Mouse (Mus musculus): ENCODE data around the gene Rasl10b. TPM values are rescaled to one million over a fixed set of nuclear protein-coding genes. Genes with fewer than 3 reads are reported as not detected.

Gene Rasl10b
- polyA plus RNA-seq, 1 experiment from 2014 or later, result 8.1 TPM

DNA sequence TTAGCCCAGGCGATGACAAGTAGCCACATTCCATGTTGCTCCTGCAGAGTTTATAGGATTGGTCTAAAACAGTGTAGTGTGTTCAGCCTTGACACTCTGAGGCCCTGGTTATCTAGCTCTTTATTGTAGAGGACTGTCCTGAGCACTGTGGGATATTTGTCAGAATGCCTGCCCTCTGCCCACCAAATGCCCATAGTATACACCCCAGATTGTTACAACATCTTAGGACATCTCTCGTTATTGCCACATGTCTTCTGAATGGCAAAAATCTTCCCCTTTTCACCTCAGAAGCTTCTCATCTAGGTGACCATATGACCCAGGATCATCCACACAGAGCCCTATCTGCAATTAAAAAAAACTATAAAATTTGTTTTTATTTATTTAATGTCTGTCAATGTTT, 23.6 kb downstream of the Rasl10b start:
- no peak overlapping the region for H3K9ac ChIP-seq
- H3K4me2 ChIP-seq, result no peak overlapping the region
- H3K27me3 ChIP-seq, result peaks cover 14% of the 10 kb centered on the region
- H3K36me3 ChIP-seq, result no peaks in the 10 kb centered on the region
- no peak overlapping the region for H3K4me3 ChIP-seq
- H3K4me1 ChIP-seq (replicated peaks), result peaks cover 19% of the 10 kb centered on the region
- WGBS, result 57% methylated on average over 2 of the region's 2 CpGs
- no peaks in the 10 kb centered on the region for H3K9me3 ChIP-seq (replicated peaks)
- ATAC-seq (replicated peaks; ENCODE audit: insufficient number of reproducible peaks, insufficient read depth, low FRiP score, low read depth), result no peak
- H3K27ac ChIP-seq, result 0 out of 2 replicates have a peak overlapping the region, but pooled peaks have one; percentile 28

DNA sequence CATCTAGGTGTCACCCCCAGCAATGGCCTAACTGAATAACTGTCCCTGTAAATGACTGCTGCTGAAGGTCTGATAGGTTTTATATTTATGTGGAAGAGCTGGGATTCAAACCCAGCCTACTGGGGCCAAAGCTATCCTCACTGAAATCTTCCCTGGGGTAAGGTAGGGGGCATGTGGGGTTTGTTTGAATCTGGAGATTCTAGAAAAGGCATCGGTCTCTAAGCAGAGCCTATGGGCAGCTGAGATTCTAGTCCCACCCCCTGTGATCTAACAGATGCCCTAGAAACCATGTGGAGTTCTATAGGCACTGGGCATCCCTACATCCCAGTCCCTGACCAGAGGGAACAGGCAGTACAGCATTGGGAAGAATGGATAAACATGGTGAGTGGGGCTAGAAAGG, 28.4 kb downstream of the Rasl10b start, which contains the start of gene 1700020L24Rik:
Gene 1700020L24Rik, plus strand, starts transcription at position 301 of the 400 bp plus-strand sequence.
- H3K9me3 ChIP-seq (replicated peaks), result no peaks in the 10 kb centered on the region
- 76% methylated on average over 1 of the region's 1 CpGs for WGBS
- peaks cover 20% of the 10 kb centered on the region for H3K4me1 ChIP-seq (replicated peaks)
- no peak for ATAC-seq (replicated peaks; ENCODE audit: insufficient number of reproducible peaks, insufficient read depth, low FRiP score, low read depth)
- peaks cover 13% of the 10 kb centered on the region for H3K27me3 ChIP-seq
- H3K9ac ChIP-seq, result no peak within 1 kb of the TSS
- no peak within 1 kb of the TSS for H3K27ac ChIP-seq
- no peaks in the 10 kb centered on the region for H3K36me3 ChIP-seq
- H3K4me2 ChIP-seq, result no peak within 1 kb of the TSS
- H3K4me3 ChIP-seq, result no peak within 1 kb of the TSS

DNA sequence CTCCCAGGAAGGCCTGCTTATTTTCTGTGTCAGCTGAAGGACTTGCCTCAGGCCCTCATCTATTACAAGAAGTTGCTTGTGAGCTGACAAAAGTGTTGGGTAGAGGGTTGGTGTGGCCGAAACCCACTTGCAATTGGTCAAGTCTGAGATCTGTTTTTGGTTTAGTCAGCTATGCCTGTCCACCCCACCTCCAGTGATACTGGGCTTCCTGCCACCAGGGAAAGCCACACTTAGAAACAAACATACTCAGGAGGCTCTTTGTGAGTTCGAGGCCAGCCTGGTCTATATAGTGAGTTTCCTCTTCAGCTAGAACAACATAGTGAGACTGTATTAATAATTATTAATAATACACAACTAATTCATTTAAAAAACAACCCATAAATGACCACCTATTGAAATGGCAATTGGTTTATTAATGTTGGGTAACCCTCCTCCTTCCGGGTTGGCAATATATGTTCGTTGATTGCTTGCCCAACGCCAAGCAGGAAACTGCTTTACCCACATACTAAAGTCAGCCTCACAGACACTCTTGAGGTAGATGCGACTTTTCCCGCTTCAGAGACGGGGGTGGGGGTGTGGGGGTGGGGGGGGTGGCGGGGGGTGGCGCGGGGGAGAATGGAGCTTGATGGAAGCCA, 30.6 kb downstream of the Rasl10b start:
- 28% methylated on average over 11 of the region's 11 CpGs for WGBS
- H3K27ac ChIP-seq, result no peak overlapping the region
- H3K9ac ChIP-seq, result no peak overlapping the region

DNA sequence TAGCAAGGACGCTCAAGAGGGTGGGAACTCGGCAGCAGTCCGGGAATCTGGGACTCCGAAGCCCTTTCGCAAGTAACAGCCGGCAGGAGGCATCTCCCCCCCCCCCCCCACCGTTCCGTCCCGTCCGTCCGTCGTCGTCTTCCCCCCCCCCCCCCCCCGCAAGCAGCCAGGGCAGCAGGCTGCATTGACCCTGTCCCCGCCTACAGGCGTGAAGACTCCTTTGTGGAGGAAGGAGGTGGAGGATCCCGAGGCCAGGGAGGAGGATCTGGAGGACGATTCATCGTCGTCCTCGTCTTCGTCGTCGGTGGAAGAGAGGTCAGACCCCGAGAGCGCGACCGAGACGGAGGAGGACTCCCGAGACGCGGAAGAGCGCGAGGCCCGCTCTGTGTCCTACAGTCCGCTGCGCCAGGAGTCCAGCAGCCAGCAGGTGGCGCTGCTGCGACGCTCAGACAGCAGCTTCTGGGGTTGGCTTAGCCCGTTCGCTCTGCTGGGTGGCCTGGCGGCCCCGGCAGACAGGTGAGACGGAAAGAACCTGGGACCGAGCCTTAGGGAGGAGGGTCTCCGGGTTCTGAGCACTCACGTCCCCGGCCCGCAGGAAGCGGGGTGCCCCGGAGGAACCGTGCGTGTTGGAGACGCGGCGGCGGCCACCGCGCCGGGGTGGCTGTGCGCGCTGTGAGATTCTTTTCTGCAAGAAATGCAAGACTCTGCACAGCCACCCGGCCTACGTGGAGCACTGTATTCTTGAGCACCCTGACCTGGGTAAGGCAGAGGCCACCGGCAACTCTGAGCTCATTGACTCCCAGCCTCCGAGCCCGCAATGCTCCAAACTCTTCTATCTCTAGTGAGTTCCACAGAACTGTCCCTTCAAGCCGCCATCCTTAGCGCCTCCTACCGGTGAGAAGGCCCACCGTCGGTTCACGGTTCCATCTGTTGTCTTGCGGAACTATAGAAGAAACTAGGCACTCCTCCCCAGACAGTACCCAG, 31.4 kb downstream of the Rasl10b start:
- WGBS, result under 1% methylated on average over 66 of the region's 75 CpGs
- ATAC-seq (replicated peaks; ENCODE audit: insufficient number of reproducible peaks, insufficient read depth, low FRiP score, low read depth), result peak; percentile 88
- Histone ChIP-seq H3K27ac (peak overlapping the region; percentile 71; the same call in 1 of the 2 replicates), H3K36me3 (no peaks in the 10 kb centered on the region), H3K4me1 (replicated peaks) (peaks cover 45% of the 10 kb centered on the region), H3K4me3 (peak overlapping the region; percentile 58), H3K4me2 (peak overlapping the region; percentile 85), H3K9me3 (replicated peaks) (no peaks in the 10 kb centered on the region), H3K9ac (peak overlapping the region; percentile 53), H3K27me3 (peaks cover 43% of the 10 kb centered on the region)

More for the DNA sequence above, 30.6 kb downstream of the Rasl10b start:
- peaks cover 39% of the 10 kb centered on the region for H3K4me1 ChIP-seq (replicated peaks)
- peak overlapping the region; percentile 58 for H3K4me3 ChIP-seq
- peaks cover 35% of the 10 kb centered on the region for H3K27me3 ChIP-seq
- no peaks in the 10 kb centered on the region for H3K9me3 ChIP-seq (replicated peaks)
- H3K4me2 ChIP-seq, result peak overlapping the region; percentile 85
- no peak for ATAC-seq (replicated peaks; ENCODE audit: insufficient number of reproducible peaks, insufficient read depth, low FRiP score, low read depth)
- H3K36me3 ChIP-seq, result no peaks in the 10 kb centered on the region

DNA sequence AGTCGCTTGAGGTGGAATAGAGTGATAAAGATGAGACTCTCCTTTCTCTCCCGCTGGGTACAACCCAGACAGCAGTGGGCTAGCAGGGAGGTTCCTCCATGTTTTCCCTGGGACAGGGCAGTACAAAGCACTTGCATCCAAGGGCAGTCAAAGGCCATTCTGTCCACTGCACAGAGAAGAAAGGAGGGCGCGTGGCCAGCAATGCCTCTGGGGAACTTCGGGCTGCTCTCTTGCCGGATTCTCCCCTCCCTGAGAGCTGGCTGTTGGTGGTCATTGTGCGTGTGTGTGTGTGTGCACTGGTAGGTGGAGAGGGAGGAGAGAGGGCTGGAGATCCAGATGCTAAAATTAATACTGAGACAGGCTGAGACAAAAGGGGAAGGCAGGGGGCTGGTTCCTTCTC, 32.3 kb downstream of the Rasl10b start:
- Histone ChIP-seq H3K27me3 (peaks cover 52% of the 10 kb centered on the region), H3K27ac (peak overlapping the region; percentile 71), H3K36me3 (no peaks in the 10 kb centered on the region), H3K4me2 (peak overlapping the region; percentile 85), H3K9me3 (replicated peaks) (no peaks in the 10 kb centered on the region), H3K4me3 (peak overlapping the region; percentile 58), H3K9ac (peak overlapping the region; percentile 53), H3K4me1 (replicated peaks) (peaks cover 45% of the 10 kb centered on the region)
- 22% methylated on average over 7 of the region's 7 CpGs for WGBS
- peak; percentile 28 for ATAC-seq (replicated peaks; ENCODE audit: insufficient number of reproducible peaks, insufficient read depth, low FRiP score, low read depth)

DNA sequence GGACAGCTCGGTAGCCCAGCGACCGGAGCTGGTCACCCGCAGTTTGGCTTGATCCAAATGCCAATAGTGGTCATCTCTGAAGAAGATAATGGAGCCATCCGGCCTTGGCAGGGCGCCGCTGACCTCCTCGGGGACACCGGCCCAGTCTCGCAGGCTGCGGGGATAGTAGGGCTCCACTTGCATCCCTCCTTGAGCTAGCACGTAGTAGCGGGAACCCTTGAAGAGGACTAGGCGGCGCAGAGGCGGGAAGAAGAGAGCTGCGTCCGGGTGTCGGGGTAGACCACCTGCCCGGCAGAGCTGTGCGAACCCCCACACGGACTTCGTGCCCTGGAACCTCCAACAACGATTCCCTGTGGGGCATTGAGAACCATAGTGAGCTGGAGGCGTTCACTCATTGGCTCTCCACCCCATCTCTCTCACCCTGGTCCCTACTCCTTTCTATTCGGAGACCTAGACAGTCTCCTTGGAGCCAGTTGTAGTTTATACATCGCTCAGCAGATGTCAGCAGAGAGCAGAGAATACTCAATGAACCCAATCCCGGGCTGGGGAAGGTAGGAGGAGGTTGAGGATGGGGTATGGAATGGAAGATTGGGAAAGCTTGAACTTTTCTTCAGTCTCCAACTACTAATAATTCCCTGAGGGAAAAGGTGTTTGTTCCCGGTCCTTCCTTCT, 33.8 kb downstream of the Rasl10b start:
- peaks cover 59% of the 10 kb centered on the region for H3K4me1 ChIP-seq (replicated peaks)
- H3K9ac ChIP-seq, result no peak overlapping the region
- no peaks in the 10 kb centered on the region for H3K36me3 ChIP-seq
- no peaks in the 10 kb centered on the region for H3K9me3 ChIP-seq (replicated peaks)
- no peak for ATAC-seq (replicated peaks; ENCODE audit: insufficient number of reproducible peaks, insufficient read depth, low FRiP score, low read depth)
- H3K27me3 ChIP-seq, result peaks cover 54% of the 10 kb centered on the region
- peak overlapping the region; percentile 32 for H3K4me3 ChIP-seq
- H3K4me2 ChIP-seq, result peak overlapping the region; percentile 56
- H3K27ac ChIP-seq, result no peak overlapping the region
- WGBS, result 11% methylated on average over 29 of the region's 29 CpGs

DNA sequence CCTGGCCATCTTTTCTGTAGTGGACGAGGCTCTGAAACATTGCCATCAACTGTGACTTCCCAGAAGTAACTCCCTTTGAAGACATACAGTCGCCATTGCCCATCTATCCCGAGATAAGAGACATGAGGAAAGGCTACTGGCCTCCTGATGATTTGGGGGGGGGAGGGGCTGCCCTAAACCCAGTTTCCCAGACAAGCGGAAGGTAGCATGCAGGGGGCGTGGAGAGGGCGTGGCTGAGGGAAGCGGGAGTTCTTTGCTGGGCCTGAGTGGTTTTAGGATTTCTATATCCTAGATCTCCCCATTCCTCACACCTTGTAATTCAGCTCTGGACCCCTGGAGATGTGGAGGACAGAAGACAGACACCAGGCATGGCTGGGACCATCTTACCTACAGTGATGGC, 34.9 kb downstream of the Rasl10b start:
- Histone ChIP-seq H3K4me3 (no peak overlapping the region), H3K27ac (no peak overlapping the region), H3K4me2 (no peak overlapping the region), H3K27me3 (peaks cover 54% of the 10 kb centered on the region), H3K36me3 (no peaks in the 10 kb centered on the region), H3K9ac (no peak overlapping the region), H3K9me3 (replicated peaks) (no peaks in the 10 kb centered on the region), H3K4me1 (replicated peaks) (peaks cover 70% of the 10 kb centered on the region)
- WGBS, result 5% methylated on average over 7 of the region's 7 CpGs
- ATAC-seq (replicated peaks; ENCODE audit: insufficient number of reproducible peaks, insufficient read depth, low FRiP score, low read depth), result no peak

DNA sequence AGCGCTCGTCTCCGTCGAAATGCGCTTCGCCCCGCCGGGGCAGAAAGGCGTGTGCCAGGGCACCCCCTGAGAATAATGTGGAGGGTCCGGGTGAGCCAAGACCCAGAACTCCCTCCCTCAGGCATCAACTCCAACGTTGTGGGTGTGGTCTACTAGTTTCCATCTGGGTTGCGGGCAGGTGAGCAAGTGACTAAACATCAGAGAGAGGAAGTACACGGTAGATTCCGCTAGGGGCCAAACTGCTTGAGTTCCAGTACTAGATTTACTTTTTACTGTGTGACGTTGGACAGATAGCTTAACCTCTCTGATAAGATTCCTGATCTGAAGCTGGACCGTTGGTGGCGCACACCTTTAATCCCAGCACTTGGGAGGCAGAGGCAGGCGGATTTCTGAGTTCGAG, 36.1 kb downstream of the Rasl10b start:
- H3K27ac ChIP-seq, result no peak overlapping the region
- H3K36me3 ChIP-seq, result no peaks in the 10 kb centered on the region
- peaks cover 81% of the 10 kb centered on the region for H3K4me1 ChIP-seq (replicated peaks)
- H3K9ac ChIP-seq, result peak overlapping the region; percentile 29; the same call in 1 of the 2 replicates
- 28% methylated on average over 19 of the region's 19 CpGs for WGBS
- H3K27me3 ChIP-seq, result peaks cover 54% of the 10 kb centered on the region
- H3K4me3 ChIP-seq, result peak overlapping the region; percentile 34
- H3K9me3 ChIP-seq (replicated peaks), result no peaks in the 10 kb centered on the region
- no peak for ATAC-seq (replicated peaks; ENCODE audit: insufficient number of reproducible peaks, insufficient read depth, low FRiP score, low read depth)
- H3K4me2 ChIP-seq, result peak overlapping the region; percentile 65

DNA sequence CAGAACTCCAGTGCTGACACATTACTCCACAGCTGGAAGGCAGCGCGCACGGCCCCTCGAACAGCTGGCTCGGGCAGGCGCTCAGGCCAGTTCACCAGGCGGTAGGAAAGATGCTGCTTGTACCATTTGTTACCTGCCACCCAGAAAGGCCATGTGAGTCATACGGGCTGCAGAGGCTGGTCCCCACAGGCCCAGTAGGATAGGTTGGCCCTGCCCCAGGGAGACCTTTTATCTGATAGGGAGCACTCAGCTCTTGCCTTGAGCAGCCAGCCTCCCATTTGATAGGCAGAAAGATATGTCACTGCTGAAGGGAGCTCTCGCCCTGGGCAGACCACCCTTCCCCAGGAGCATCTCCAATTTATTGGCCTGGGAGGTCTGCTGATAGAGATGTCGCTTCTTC, 38.7 kb downstream of the Rasl10b start:
- Histone ChIP-seq H3K9me3 (replicated peaks) (no peaks in the 10 kb centered on the region), H3K4me1 (replicated peaks) (peaks cover 67% of the 10 kb centered on the region), H3K36me3 (no peaks in the 10 kb centered on the region), H3K27ac (peak overlapping the region; percentile 63), H3K4me3 (no peak overlapping the region), H3K4me2 (no peak overlapping the region), H3K9ac (no peak overlapping the region), H3K27me3 (peaks cover 38% of the 10 kb centered on the region)
- no peak for ATAC-seq (replicated peaks; ENCODE audit: insufficient number of reproducible peaks, insufficient read depth, low FRiP score, low read depth)
- 68% methylated on average over 10 of the region's 10 CpGs for WGBS

DNA sequence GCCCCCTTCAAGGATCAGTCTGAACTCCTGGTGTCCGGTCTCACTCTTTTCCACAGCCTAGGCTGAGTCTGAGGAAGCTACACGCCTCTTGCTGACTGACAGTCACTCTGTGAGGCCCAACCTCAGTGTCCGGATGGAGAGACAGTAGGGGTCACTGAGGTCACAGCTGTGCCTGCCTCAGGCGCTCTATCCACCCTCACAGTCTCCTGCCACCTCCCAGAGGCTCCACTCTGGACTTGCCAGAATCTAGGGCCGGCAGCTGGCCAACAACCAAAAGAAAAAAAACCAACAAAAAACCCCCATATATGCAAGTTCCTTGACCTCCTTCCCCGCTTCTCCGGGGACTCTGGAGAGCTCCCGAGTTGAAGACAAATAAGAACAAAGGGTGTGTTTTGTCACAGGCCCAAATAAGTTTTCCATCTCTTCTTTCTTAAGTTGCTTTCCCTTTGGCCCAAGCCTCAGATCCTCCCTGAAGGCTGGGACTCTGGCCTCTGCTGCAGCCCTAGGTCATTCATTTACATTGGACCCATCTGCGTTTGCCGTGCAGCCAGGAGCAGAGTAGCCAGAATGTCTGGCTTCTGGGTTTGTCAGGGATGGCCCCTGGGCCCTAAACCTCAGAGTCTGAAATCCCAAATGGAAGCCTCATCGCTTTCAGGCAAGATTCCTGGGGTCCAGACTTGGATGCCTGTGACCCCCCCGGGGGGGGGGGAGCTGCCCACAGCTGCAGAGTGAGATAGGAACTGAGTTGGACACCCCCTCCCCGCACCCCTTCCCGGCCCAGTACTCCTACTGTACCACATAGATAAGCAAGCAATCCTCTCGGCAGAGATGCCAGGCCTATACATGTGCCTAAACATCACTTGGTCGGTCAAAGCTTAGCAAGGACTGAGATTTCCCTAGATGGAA, 39.3 kb downstream of the Rasl10b start:
- H3K4me3 ChIP-seq, result no peak overlapping the region

More for the DNA sequence above, 39.3 kb downstream of the Rasl10b start:
- Histone ChIP-seq H3K27ac (peak overlapping the region; percentile 63), H3K36me3 (no peaks in the 10 kb centered on the region), H3K9me3 (replicated peaks) (no peaks in the 10 kb centered on the region), H3K9ac (no peak overlapping the region), H3K27me3 (peaks cover 32% of the 10 kb centered on the region), H3K4me2 (peak overlapping the region; percentile 10; the same call in 1 of the 2 replicates), H3K4me1 (replicated peaks) (peaks cover 61% of the 10 kb centered on the region)
- 35% methylated on average over 16 of the region's 16 CpGs for WGBS
- no peak; the same call in 1 of the 2 replicates for ATAC-seq (replicated peaks; ENCODE audit: insufficient number of reproducible peaks, insufficient read depth, low FRiP score, low read depth)
